Mouse (Mus musculus) G1E (cell line): Measurements from ENCODE around the gene Rora.

Experiments
- CTCF ChIP-seq: IDR thresholded peaks from 2 replicates; pipeline ENCODE4 v1.5.1; 2012; ENCODE audit warnings: low read depth, low read length, inconsistent platforms, mixed read lengths
- GATA1 ChIP-seq: IDR thresholded peaks from 2 replicates; pipeline ENCODE4 v1.6.1; 2012; ENCODE audit warnings: borderline replicate concordance, low read length, inconsistent platforms, mixed read lengths
- GATA2 ChIP-seq: IDR thresholded peaks from 2 replicates; pipeline ENCODE4 v1.6.1; 2012; ENCODE audit warnings: low read depth, low read length, inconsistent platforms, borderline replicate concordance
- POLR2AphosphoS5 ChIP-seq: IDR thresholded peaks from 2 replicates; pipeline ENCODE4 v1.6.1; 2012; ENCODE audit warnings: low read depth, low read length, inconsistent platforms; ENCODE audit not compliant: insufficient replicate concordance
- TAL1 ChIP-seq: conservative IDR thresholded peaks from 2 replicates; pipeline ENCODE4 v1.6.1; 2012; ENCODE audit warnings: low read depth, low read length, inconsistent platforms, mixed read lengths

- TF ChIP-seq CTCF (no peak), GATA1 (no peak), TAL1 (no peak), POLR2AphosphoS5 (no peak), GATA2 (no peak)
Measured at GRCm38 (mm10) chr9:69180961-69181360, 527.4 kb downstream of the Rora start.
